Mouse (Mus musculus) heart, embryonic 13.5 days (tissue): ENCODE results near the gene Orm3. TPM values are rescaled to one million over a fixed set of nuclear protein-coding genes. Genes with fewer than 3 reads are reported as not detected.

Source experiments
- ATAC-seq: fragments of 200-750 bp; cut with Nextera tagmentation; 2 replicates; pipeline ENCODE4 v1.8.0; 2017; ENCODE audit warnings: moderate TSS enrichment; ENCODE audit not compliant: insufficient number of reproducible peaks, low FRiP score, low TSS enrichment; ENCODE audit errors: extremely low read depth
- H3K27ac ChIP-seq: fragments of 300-500 bp; sonication (generic); replicated peaks from 2 replicates; pipeline ENCODE4 v1.5.1; 2015; ENCODE audit warnings: moderate library complexity, mild to moderate bottlenecking, inconsistent platforms
- H3K27me3 ChIP-seq: fragments of 300-500 bp; sonication (generic); replicated peaks from 2 replicates; pipeline ENCODE4 v1.6.1; 2015; ENCODE audit warnings: mild to moderate bottlenecking, inconsistent platforms
- H3K36me3 ChIP-seq: fragments of 300-500 bp; sonication (generic); 2 replicates; pipeline ENCODE4 v1.6.1; 2015; ENCODE audit warnings: mild to moderate bottlenecking, inconsistent platforms
- H3K4me1 ChIP-seq: fragments of 300-500 bp; sonication (generic); 2 replicates; pipeline ENCODE4 v1.6.1; 2015; ENCODE audit warnings: inconsistent platforms
- H3K4me2 ChIP-seq: fragments of 300-500 bp; sonication (generic); 2 replicates; pipeline ENCODE4 v1.6.1; 2015; ENCODE audit warnings: inconsistent platforms, mild to moderate bottlenecking, moderate library complexity
- H3K4me3 ChIP-seq: fragments of 300-500 bp; sonication (generic); 2 replicates; pipeline ENCODE4 v1.5.1; 2015; ENCODE audit warnings: moderate library complexity, mild to moderate bottlenecking, inconsistent platforms
- H3K9ac ChIP-seq: fragments of 300-500 bp; sonication (generic); 2 replicates; pipeline ENCODE4 v1.6.1; 2015; ENCODE audit warnings: inconsistent platforms, mild to moderate bottlenecking, moderate library complexity
- H3K9me3 ChIP-seq: fragments of 300-500 bp; sonication (generic); 2 replicates; pipeline ENCODE4 v1.6.1; 2016; ENCODE audit warnings: inconsistent platforms
- WGBS: fragments of 180-500 bp; shearing (Covaris S2); methylation state at CpG from one replicate; pipeline ENCODE4 v1.1.7; 2015; ENCODE audit warnings: mixed read lengths; 5-methylcytosine and 5-hydroxymethylcytosine counted together
- polyA plus RNA-seq: library from polyadenylated mRNA; unstranded; fragments of >200 nt; fragmentation: Nextera tagmentation; extraction: Ambion mirVana; gene quantifications from 2 replicates; pipeline ENCODE4 v1.2.1, GENCODE M21; 2015

The Orm3 gene
- polyA plus RNA-seq, 1 experiment from 2014 or later = not detected

DNA sequence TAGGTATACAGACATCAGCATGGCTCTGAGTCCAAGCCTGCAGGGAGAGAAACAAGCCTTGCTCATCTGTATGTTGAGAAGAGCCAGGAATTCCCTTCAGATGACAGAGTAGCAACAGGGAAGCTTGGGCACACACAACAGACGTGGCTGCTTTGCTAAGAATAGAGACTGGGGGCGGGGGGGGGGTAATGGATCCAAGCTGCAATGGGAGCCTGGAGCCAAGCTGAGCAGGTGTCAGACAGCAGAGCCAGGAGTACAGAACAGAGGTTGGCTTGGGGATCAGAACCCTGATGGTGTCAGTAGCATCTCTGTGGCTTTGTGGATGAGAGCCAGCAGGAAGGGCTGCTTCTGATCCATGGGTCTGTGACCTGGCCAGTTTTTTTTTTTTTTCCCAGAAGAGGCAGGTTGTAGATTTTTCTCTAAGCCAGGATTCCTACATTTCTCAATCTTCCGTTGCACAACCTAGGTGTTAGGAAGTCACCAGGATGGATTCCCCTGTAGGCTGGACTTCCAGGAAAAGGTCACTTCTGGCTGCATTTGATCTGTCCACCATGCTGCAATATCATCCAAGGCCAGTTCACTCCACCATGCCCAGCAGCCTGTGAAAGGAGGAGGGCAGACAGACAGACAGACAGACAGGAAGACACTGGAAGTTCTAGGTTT lies 17.4 kb upstream of the Orm3 start:
- ATAC-seq = no peak
- WGBS = 44% methylated on average over 3 of the region's 3 CpGs

DNA sequence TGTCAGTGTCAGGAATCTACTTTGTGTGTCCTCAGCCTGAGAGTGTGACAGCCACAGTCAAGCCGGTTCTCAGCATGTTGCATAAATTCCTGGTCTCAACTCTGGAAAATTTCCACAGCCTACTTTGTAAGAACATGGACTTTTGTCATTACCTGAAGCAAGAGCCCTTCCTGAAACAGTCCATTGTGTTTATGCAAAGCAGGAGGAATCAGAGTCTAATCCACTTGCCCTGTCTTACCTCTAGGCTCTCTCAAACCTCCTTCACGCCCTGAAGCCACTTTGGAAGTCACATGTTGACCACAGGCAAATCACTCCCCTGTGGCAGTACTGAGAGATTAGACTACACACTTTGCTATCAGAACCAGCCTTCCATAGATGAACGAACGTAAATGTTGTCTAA lies 13.5 kb upstream of the Orm3 start:
- Histone ChIP-seq H3K4me3 (no peak overlapping the region), H3K36me3 (no peaks in the 10 kb centered on the region), H3K4me1 (no peaks in the 10 kb centered on the region), H3K27me3 (no peaks in the 10 kb centered on the region; the same call in 1 of the 2 replicates), H3K27ac (no peak overlapping the region), H3K9ac (no peak overlapping the region), H3K4me2 (no peak overlapping the region), H3K9me3 (no peaks in the 10 kb centered on the region)
- 54% methylated on average over 4 of the region's 4 CpGs for WGBS
- ATAC-seq = no peak

More for the DNA sequence above, 17.4 kb upstream of the Orm3 start:
- no peak overlapping the region for H3K4me2 ChIP-seq
- H3K27ac ChIP-seq = no peak overlapping the region
- H3K27me3 ChIP-seq = no peaks in the 10 kb centered on the region; the same call in 1 of the 2 replicates
- H3K4me1 ChIP-seq = no peaks in the 10 kb centered on the region
- no peaks in the 10 kb centered on the region for H3K9me3 ChIP-seq
- H3K4me3 ChIP-seq = no peak overlapping the region
- H3K9ac ChIP-seq = no peak overlapping the region
- no peaks in the 10 kb centered on the region for H3K36me3 ChIP-seq

DNA sequence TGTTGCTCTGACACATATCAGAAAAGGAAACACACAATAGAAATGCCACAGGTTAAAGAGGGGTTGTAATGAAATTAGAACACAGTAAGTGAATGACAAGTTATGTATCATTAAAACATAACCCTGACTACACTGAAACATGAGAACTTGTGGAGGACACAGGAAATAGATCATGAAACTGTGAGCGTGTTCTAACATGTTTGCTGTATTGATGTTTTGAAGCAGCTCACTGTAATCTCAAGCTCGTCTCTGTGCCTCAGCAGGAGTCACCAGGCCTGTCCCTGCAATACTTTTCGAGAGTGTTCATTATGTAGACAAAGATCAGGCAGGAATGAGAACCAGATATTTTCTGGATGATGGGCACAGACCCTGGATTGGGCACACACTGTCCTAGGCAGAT lies 12.4 kb upstream of the Orm3 start:
- Histone ChIP-seq H3K4me1 (no peaks in the 10 kb centered on the region), H3K9ac (no peak overlapping the region), H3K36me3 (no peaks in the 10 kb centered on the region), H3K9me3 (no peaks in the 10 kb centered on the region), H3K4me2 (no peak overlapping the region), H3K4me3 (no peak overlapping the region), H3K27me3 (no peaks in the 10 kb centered on the region; the same call in 1 of the 2 replicates), H3K27ac (no peak overlapping the region)
- ATAC-seq = no peak
- 60% methylated on average over 3 of the region's 3 CpGs for WGBS

DNA sequence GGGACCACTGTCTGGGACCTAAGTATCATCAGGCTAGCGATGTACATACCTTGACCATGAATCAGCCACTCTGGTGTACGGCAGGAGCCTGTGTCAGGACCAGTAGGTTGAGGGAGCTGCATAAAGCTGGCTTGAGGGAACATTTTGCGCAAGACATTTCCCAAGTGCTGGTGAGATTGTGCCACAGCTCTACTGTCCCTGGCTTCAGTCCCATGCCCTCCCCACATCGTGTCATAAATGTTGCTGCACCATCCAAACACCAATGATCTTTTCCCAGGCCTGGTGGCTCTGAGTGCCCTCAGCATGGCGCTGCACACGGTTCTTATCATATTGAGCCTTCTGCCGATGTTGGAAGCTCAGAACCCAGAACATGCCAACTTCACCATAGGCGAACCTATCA lies 11.7 kb upstream of the Orm3 start, which contains the start of gene Orm1:
Gene Orm1 (plus strand): TSS at position 266 of the 400 bp plus-strand sequence.
- WGBS = 75% methylated on average over 8 of the region's 8 CpGs
- H3K9ac ChIP-seq = no peak within 1 kb of the TSS
- H3K4me1 ChIP-seq = no peaks in the 10 kb centered on the region
- no peak within 1 kb of the TSS for H3K4me3 ChIP-seq
- no peaks in the 10 kb centered on the region; the same call in 1 of the 2 replicates for H3K27me3 ChIP-seq
- H3K4me2 ChIP-seq = no peak within 1 kb of the TSS
- no peak within 1 kb of the TSS for H3K27ac ChIP-seq
- H3K36me3 ChIP-seq = no peaks in the 10 kb centered on the region
- ATAC-seq = no peak
- H3K9me3 ChIP-seq = no peaks in the 10 kb centered on the region

DNA sequence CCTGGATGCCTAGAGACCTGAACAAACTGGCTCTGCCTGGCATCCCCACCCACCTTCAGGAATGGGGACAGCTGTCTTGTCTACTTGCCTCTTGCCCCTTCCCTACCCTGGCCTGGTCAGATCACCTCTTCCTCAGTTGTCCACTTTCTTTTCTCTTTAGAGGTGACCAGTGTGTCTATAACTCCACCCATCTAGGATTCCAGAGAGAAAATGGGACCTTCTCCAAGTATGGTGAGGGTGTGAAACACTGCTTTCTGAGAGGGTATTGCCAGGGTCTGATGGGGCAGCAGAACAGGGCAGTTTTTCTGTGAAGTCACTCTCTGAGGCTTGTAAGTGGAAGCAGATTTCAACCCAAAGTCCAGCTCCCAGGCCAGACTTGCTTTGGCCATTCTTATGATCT lies 10.7 kb upstream of the Orm3 start:
- Histone ChIP-seq H3K9ac (no peak overlapping the region), H3K4me2 (no peak overlapping the region), H3K4me1 (no peaks in the 10 kb centered on the region), H3K4me3 (no peak overlapping the region), H3K36me3 (no peaks in the 10 kb centered on the region), H3K9me3 (no peaks in the 10 kb centered on the region), H3K27me3 (no peaks in the 10 kb centered on the region; the same call in 1 of the 2 replicates), H3K27ac (no peak overlapping the region)
- ATAC-seq = no peak

DNA sequence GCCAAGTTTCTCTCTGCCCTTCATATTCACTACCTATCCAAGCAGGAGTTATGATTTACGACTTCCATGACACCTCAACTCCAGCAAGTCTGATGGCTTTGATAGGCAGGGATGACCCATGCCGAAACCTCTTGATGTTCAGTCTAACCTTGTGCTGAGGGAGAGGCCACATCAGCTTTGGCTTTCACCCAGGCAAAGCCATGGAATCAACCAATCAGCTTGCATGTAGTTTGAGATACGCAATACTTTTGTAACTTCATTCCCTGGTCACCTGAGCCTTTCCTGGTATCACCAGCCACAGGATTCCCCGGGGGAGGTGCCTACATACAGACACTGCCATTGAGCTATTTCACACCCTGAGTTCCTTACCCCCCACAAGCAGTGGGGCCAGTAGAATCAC lies 9.3 kb upstream of the Orm3 start:
- no peak overlapping the region for H3K4me2 ChIP-seq
- H3K36me3 ChIP-seq = no peaks in the 10 kb centered on the region
- no peak overlapping the region for H3K9ac ChIP-seq
- no peaks in the 10 kb centered on the region for H3K4me1 ChIP-seq
- ATAC-seq = no peak
- H3K27me3 ChIP-seq = no peaks in the 10 kb centered on the region; the same call in 1 of the 2 replicates
- WGBS = 79% methylated on average over 4 of the region's 4 CpGs
- no peaks in the 10 kb centered on the region for H3K9me3 ChIP-seq
- no peak overlapping the region for H3K27ac ChIP-seq
- no peak overlapping the region for H3K4me3 ChIP-seq

DNA sequence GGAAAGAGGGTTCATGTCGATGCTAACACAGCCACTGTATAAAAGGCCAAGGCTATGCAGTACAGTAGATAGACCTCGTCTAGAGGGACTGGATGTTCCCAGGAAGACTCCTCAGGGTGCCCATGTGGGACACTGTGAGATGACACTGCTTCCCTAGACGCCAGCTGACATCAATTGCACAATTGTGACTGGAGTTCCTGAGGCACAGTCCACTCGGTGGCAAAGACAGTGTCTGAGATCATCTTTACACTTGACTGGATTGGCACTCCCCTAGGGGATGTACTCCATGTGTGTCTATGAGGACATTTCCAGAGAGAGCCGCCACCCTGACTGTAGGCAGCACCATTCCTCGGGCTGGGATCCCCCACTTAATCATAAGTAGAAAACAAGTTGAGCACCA lies 7.4 kb upstream of the Orm3 start:
- Histone ChIP-seq H3K4me2 (no peak overlapping the region), H3K4me1 (no peaks in the 10 kb centered on the region), H3K36me3 (no peaks in the 10 kb centered on the region), H3K27me3 (no peaks in the 10 kb centered on the region), H3K27ac (no peak overlapping the region), H3K9ac (no peak overlapping the region), H3K9me3 (no peaks in the 10 kb centered on the region), H3K4me3 (no peak overlapping the region)
- 63% methylated on average over 6 of the region's 6 CpGs for WGBS
- no peak for ATAC-seq

DNA sequence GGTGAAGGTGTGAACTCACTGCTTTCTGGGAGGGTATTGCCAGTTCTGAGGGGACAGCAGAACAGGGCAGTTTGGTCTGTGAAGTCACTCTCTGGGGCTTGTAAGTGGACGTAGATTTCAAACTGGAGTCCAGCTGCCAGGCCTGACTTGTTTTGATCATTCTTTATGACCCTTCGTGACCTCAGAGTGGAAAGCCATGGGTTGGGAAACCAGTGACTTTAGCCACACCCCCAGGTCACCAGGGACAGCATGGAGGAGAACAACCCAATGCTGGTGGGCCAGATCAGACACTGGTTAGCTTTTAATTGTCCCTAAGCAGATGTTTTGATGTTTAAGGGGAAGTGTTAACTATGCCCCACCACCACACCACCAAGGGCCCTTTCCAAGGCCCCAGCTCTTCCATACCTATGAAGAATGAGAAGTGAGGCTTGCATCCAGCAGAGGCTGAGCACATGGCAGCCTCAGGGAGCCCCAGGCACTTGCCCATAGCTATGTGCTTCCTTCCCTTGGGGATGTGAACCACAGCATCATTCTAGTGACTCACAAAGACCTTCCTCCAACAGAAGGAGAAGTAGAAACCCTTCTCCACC lies 1.1 kb downstream of the Orm3 start:
- H3K4me2 ChIP-seq = no peak overlapping the region
- no peak overlapping the region for H3K9ac ChIP-seq
- no peaks in the 10 kb centered on the region; the same call in 1 of the 2 replicates for H3K27me3 ChIP-seq
- 57% methylated on average over 2 of the region's 2 CpGs for WGBS
- H3K4me3 ChIP-seq = no peak overlapping the region
- H3K27ac ChIP-seq = no peak overlapping the region
- H3K4me1 ChIP-seq = peaks cover 12% of the 10 kb centered on the region
- no peak for ATAC-seq
- no peaks in the 10 kb centered on the region for H3K9me3 ChIP-seq
- H3K36me3 ChIP-seq = no peaks in the 10 kb centered on the region

DNA sequence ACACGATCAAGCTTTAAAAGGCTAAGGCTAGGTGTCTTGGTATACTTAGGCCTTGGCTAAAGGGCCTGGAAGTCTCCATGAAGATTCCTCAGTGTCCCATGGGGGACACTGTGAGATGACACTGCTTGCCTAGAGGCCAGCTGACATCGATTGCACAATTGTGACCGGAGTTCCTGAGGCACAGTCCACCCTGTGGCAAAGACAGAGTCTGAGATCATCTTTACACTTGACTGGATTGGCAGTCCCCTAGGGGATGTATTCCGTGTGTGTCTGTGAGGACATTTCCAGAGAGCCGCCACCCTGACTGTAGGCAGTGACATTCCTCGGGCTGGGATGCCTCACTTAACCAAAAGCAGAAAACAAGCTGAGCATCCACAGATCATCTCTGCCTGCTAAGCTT lies 3.9 kb downstream of the Orm3 start:
- Histone ChIP-seq H3K27me3 (no peaks in the 10 kb centered on the region; the same call in 1 of the 2 replicates), H3K9me3 (no peaks in the 10 kb centered on the region), H3K4me2 (no peak overlapping the region), H3K4me3 (no peak overlapping the region), H3K4me1 (peaks cover 12% of the 10 kb centered on the region), H3K36me3 (no peaks in the 10 kb centered on the region), H3K9ac (no peak overlapping the region), H3K27ac (no peak overlapping the region)
- no peak for ATAC-seq
- WGBS = 67% methylated on average over 6 of the region's 6 CpGs

DNA sequence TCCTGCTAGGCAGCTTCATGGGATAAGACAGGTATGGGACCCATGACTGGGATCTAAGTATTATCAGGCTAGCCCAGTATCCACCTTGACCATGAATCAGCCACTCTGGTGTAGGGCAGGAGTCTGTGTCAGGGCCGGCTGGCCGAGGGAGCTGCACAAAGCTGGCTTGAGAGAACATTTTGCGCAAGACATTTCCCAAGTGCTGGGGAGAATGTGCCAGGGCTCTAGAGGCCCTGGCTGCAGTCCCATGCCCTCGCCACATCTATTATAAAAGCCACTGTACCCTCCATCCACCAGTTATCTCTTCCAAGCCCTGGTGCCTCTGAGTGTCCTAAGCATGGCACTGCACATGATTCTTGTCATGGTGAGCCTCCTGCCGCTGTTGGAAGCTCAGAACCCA lies 6.2 kb downstream of the Orm3 start, which contains the start of gene Orm2:
Gene Orm2 (plus strand): TSS at position 300 of the 400 bp plus-strand sequence.
- H3K4me2 ChIP-seq = no peak within 1 kb of the TSS
- H3K4me1 ChIP-seq = no peaks in the 10 kb centered on the region
- H3K9me3 ChIP-seq = no peaks in the 10 kb centered on the region
- 81% methylated on average over 5 of the region's 5 CpGs for WGBS
- H3K9ac ChIP-seq = no peak within 1 kb of the TSS
- no peak for ATAC-seq
- H3K27ac ChIP-seq = no peak within 1 kb of the TSS
- no peaks in the 10 kb centered on the region; the same call in 1 of the 2 replicates for H3K27me3 ChIP-seq
- H3K36me3 ChIP-seq = 0 out of 2 replicates have a peak, but pooled peaks cover under 1% of the 10 kb centered on the region
- H3K4me3 ChIP-seq = no peak within 1 kb of the TSS

DNA sequence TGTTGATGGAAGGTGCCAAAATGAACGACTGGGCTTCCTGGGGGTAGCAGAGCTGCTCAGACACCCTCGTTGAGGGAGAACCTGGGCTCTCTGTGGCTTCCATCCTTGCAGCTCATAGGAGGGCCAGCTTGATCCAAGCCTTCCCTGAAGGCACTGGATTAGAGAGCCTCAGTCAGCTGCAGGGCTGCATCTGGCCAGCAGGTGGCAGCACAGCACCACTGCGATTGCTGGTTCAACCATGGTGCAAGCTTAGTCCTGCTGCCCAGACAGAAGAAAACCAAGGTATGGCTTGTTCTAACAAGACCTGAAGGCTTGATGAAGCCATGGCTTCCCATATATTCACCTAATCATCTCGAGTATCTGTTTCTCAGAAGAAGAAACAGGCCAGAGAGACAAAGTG lies 12.6 kb downstream of the Orm3 start:
- WGBS = 7% methylated on average over 4 of the region's 4 CpGs
- no peak overlapping the region for H3K9ac ChIP-seq
- peaks cover 29% of the 10 kb centered on the region for H3K36me3 ChIP-seq
- H3K9me3 ChIP-seq = no peaks in the 10 kb centered on the region
- no peak overlapping the region for H3K27ac ChIP-seq
- H3K27me3 ChIP-seq = no peaks in the 10 kb centered on the region; the same call in 1 of the 2 replicates
- no peak overlapping the region for H3K4me3 ChIP-seq
- no peak for ATAC-seq
- no peaks in the 10 kb centered on the region for H3K4me1 ChIP-seq
- no peak overlapping the region for H3K4me2 ChIP-seq

DNA sequence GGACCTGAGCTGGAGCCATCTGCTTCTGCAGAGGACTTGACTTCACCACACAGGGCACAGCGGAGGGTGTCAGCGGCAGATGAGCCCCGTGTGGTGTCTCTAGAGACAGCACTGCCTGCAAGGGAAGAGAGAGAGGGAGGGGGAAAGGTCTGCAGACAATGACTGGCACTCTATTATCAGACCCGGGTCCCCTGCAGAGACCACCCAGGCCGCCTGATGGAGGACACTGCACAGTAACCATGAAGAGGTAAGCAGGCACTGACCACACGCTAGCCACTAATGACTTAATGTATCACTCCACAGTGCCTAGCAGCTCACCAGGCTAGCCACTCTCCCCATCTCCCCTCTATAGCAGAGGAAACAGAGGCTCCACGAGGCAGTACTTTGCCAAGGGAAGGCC lies 14.9 kb downstream of the Orm3 start:
- no peak overlapping the region for H3K4me2 ChIP-seq
- no peak overlapping the region for H3K4me3 ChIP-seq
- H3K9ac ChIP-seq = no peak overlapping the region
- ATAC-seq = no peak
- WGBS = 42% methylated on average over 7 of the region's 7 CpGs
- no peaks in the 10 kb centered on the region for H3K9me3 ChIP-seq
- no peaks in the 10 kb centered on the region; the same call in 1 of the 2 replicates for H3K27me3 ChIP-seq
- 0 out of 2 replicates have a peak, but pooled peaks cover 3% of the 10 kb centered on the region for H3K4me1 ChIP-seq
- H3K36me3 ChIP-seq = peaks cover 39% of the 10 kb centered on the region
- no peak overlapping the region for H3K27ac ChIP-seq
